In the genomic region with DNA sequence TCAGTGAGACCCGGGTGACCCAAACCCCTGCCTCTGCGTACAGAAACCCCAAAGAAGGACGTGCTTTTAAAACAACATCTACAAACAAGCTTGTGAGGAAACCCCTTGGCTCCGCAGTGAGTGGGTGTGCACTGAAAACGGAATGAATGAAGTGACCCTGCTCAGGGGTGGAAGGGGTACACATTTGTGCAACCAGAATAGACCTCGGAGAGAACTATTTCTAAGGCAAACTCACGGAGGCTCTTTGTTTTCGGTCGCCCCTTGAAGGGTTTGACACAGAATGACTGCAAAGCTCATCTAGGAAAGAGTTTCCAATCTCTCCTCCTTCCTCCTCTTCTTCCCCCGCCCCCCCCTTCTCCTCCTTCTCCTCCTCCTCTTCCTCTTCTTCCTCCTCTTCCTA, we compare ENCODE assay signal across 9 mouse cellular contexts.
DNase-seq lines count a peak whose midpoint lies in the region; ATAC-seq and TF ChIP-seq lines count a peak whose summit lies in the region.
"Had no signal": no experiment of that assay in that cellular context is flagged by ENCODE, and none has a peak within 500 bp of the region (broad histone marks: within the 10 kb centered on the region; RNA-seq: fewer than 3 reads in every experiment).

No protein-coding gene starts in this region.

- 30% methylated on average over 10 of the region's 10 CpGs for WGBS in lung, postnatal 0 days
- WGBS in limb, embryonic 14.5 days: 30% methylated on average over 10 of the region's 10 CpGs
- WGBS in stomach, embryonic 16.5 days: 34% methylated on average over 10 of the region's 10 CpGs

- no peaks in the 10 kb centered on the region for H3K9me3 ChIP-seq in lung, postnatal 0 days (ENCODE audit: low read length)
- no peaks in the 10 kb centered on the region for H3K9me3 ChIP-seq in limb, embryonic 14.5 days (ENCODE audit: control insufficient read depth, low read length)
- H3K9me3 ChIP-seq in stomach, embryonic 16.5 days (replicated peaks; ENCODE audit: control insufficient read depth, low read length): no peaks in the 10 kb centered on the region
- H3K9me3 ChIP-seq: liver, embryonic 13.5 days had no signal

- DNase-seq in embryo, embryonic 10.5 days (ENCODE audit: low spot score): peak; percentile 62
- DNase-seq in embryo, embryonic 10 days (ENCODE audit: low spot score): no peak
- no peak for DNase-seq in lung, postnatal 0 days (ENCODE audit: low spot score)
- DNase-seq in lung, adult 18-20 months: no peak
- DNase-seq in limb, embryonic 14.5 days (ENCODE audit: low spot score): no peak
- no peak for DNase-seq in spleen, postnatal 4 days (ENCODE audit: low spot score in 2 of 2)
- no peak for DNase-seq in ovary, postnatal 36 days (ENCODE audit: low spot score)

- no peak for TF ChIP-seq EP300 in lung, postnatal 0 days (IDR thresholded peaks at IDR 0.05)

- no peak for TF ChIP-seq POLR2A in limb, embryonic 14.5 days (IDR thresholded peaks at IDR 0.05; ENCODE audit: borderline replicate concordance, extremely low read depth, insufficient read depth, insufficient read length)

- H3K4me3 ChIP-seq in lung, postnatal 0 days (ENCODE audit: low read depth, low read length): no peak overlapping the region
- H3K4me3 ChIP-seq in limb, embryonic 14.5 days (replicated peaks; ENCODE audit: low read length): peak overlapping the region; percentile 27; the same call in 1 of the 2 replicates
- H3K4me3 ChIP-seq in stomach, embryonic 16.5 days (replicated peaks; ENCODE audit: low read length): 0 out of 2 replicates have a peak overlapping the region, but pooled peaks have one; percentile 43
- H3K4me3 ChIP-seq: liver, embryonic 13.5 days had no signal

- no peaks in the 10 kb centered on the region for H3K27me3 ChIP-seq in lung, postnatal 0 days (replicated peaks; ENCODE audit: insufficient read depth, low read length)
- no peaks in the 10 kb centered on the region for H3K27me3 ChIP-seq in limb, embryonic 14.5 days (ENCODE audit: control insufficient read depth, insufficient read depth, low read length)
- H3K27me3 ChIP-seq in stomach, embryonic 16.5 days (ENCODE audit: control insufficient read depth, insufficient read depth, low read length): no peaks in the 10 kb centered on the region
- H3K27me3 ChIP-seq: liver, embryonic 13.5 days had no signal

- no peak overlapping the region for H3K27ac ChIP-seq in lung, postnatal 0 days (ENCODE audit: low read length)
- no peak overlapping the region for H3K27ac ChIP-seq in limb, embryonic 14.5 days (replicated peaks; ENCODE audit: low read depth, low read length)
- H3K27ac ChIP-seq in stomach, embryonic 16.5 days (ENCODE audit: low read length): no peak overlapping the region
- H3K27ac ChIP-seq: liver, embryonic 13.5 days had no signal

- no peak overlapping the region for H3K9ac ChIP-seq in lung, postnatal 0 days (replicated peaks; ENCODE audit: low read depth)
- H3K9ac ChIP-seq in limb, embryonic 14.5 days (ENCODE audit: low read depth, low read length, severe bottlenecking): no peak overlapping the region; the same call in 1 of the 2 replicates
- H3K9ac ChIP-seq in stomach, embryonic 16.5 days (ENCODE audit: low read length): peak overlapping the region; percentile 62; the same call in 1 of the 2 replicates
- H3K9ac ChIP-seq: liver, embryonic 13.5 days had no signal

- ATAC-seq in lung, postnatal 0 days: no peak
- ATAC-seq in limb, embryonic 14.5 days (ENCODE audit: low FRiP score, low read depth): no peak
- no peak for ATAC-seq in stomach, embryonic 16.5 days (ENCODE audit: insufficient read depth, low FRiP score)

- H3K36me3 ChIP-seq in lung, postnatal 0 days (ENCODE audit: insufficient read depth, low read length): no peaks in the 10 kb centered on the region
- no peaks in the 10 kb centered on the region for H3K36me3 ChIP-seq in limb, embryonic 14.5 days (ENCODE audit: control insufficient read depth, insufficient read depth, low read length)
- H3K36me3 ChIP-seq in stomach, embryonic 16.5 days (ENCODE audit: control insufficient read depth, insufficient read depth, low read length): no peaks in the 10 kb centered on the region
- H3K36me3 ChIP-seq: liver, embryonic 13.5 days had no signal

- no peak for TF ChIP-seq CTCF in lung, postnatal 0 days (IDR thresholded peaks at IDR 0.05)

- H3K4me2 ChIP-seq in lung, postnatal 0 days (replicated peaks; ENCODE audit: low read depth, low read length): peak overlapping the region; percentile 50
- H3K4me2 ChIP-seq in limb, embryonic 14.5 days (replicated peaks; ENCODE audit: low read depth, low read length, severe bottlenecking): peak overlapping the region; percentile 37
- H3K4me2 ChIP-seq in stomach, embryonic 16.5 days (ENCODE audit: low read depth, low read length): peak overlapping the region; percentile 67

- peaks cover 8% of the 10 kb centered on the region; the same call in 1 of the 2 replicates for H3K4me1 ChIP-seq in lung, postnatal 0 days (ENCODE audit: insufficient read depth, low read depth, low read length)
- peaks cover 10% of the 10 kb centered on the region; the same call in 1 of the 2 replicates for H3K4me1 ChIP-seq in limb, embryonic 14.5 days (ENCODE audit: control insufficient read depth, insufficient read depth, low read length)
- H3K4me1 ChIP-seq in stomach, embryonic 16.5 days (ENCODE audit: control insufficient read depth, insufficient read depth, low read length): peaks cover 17% of the 10 kb centered on the region
